Comparison of ENCODE assay signal across 17 mouse cellular contexts in genomic region chr9:118718511-118718910, GRCm38 (mm10).
"Had no signal": no experiment of that assay in that cellular context is flagged by ENCODE, and none has a peak within 500 bp of the region (broad histone marks: within the 10 kb centered on the region; RNA-seq: fewer than 3 reads in every experiment).

No protein-coding gene starts in this region.

- H3K9ac ChIP-seq: limb, embryonic 12.5 days; limb, embryonic 15.5 days; liver, embryonic 14.5 days; liver, postnatal 0 days; lung, embryonic 14.5 days had no signal

- DNase-seq: kidney, adult 2 months; kidney, postnatal 10 days; kidney, postnatal 36 days; layer of hippocampus, postnatal 36 days; left cerebral cortex, postnatal 4 days; liver, postnatal 0 days; lung, postnatal 36 days; midbrain, embryonic 14.5 days had no signal

- H3K4me3 ChIP-seq: limb, embryonic 12.5 days; limb, embryonic 15.5 days had no signal

- H3K27ac ChIP-seq: limb, embryonic 12.5 days; limb, embryonic 15.5 days; liver, embryonic 14.5 days had no signal

- H3K36me3 ChIP-seq: limb, embryonic 15.5 days had no signal

- H3K4me2 ChIP-seq: limb, embryonic 12.5 days; limb, embryonic 15.5 days; liver, embryonic 11.5 days; lung, embryonic 14.5 days; midbrain, embryonic 11.5 days had no signal

- H3K9me3 ChIP-seq: limb, embryonic 12.5 days; limb, embryonic 15.5 days had no signal

- H3K27me3 ChIP-seq: limb, embryonic 12.5 days; limb, embryonic 15.5 days had no signal

- ATAC-seq: inflammation-experienced regulatory T-cells, adult 6 months; intestine, embryonic 16.5 days; liver, postnatal 0 days; lung, postnatal 0 days had no signal
